In genomic region chr6:115886894-115887293, GRCm38 (mm10) we compare ENCODE assay signal across 14 mouse cellular contexts. TPM values are rescaled to one million over a fixed set of nuclear protein-coding genes. Genes with fewer than 3 reads are reported as not detected.
DNase-seq lines count a peak whose midpoint lies in the region; ATAC-seq lines count a peak whose summit lies in the region.
"Had no signal": no experiment of that assay in that cellular context is flagged by ENCODE, and none has a peak within 500 bp of the region (broad histone marks: within the 10 kb centered on the region; RNA-seq: fewer than 3 reads in every experiment).

No protein-coding gene starts in this region.

- H3K4me3 ChIP-seq in liver, embryonic 15.5 days (replicated peaks) = no peak overlapping the region

- WGBS in liver, embryonic 15.5 days (ENCODE audit: insufficient replicate concordance) = 29% methylated on average over 4 of the region's 4 CpGs

- no peak overlapping the region for H3K9ac ChIP-seq in liver, embryonic 15.5 days

- H3K27me3 ChIP-seq in liver, embryonic 15.5 days = no peaks in the 10 kb centered on the region

- no peak overlapping the region for H3K4me2 ChIP-seq in liver, embryonic 15.5 days

- no peak overlapping the region for H3K27ac ChIP-seq in liver, embryonic 15.5 days (replicated peaks)

- DNase-seq in lung, postnatal 36 days = peak; percentile 31
- no peak for DNase-seq in lung, postnatal 10 days
- peak; percentile 47 for DNase-seq in NIH3T3 (ENCODE audit: low read depth)
- peak; percentile 18 to 44 for DNase-seq in thymus, postnatal 36 days
- DNase-seq in cerebellum, postnatal 10 days = no peak
- no peak for DNase-seq in gastrocnemius, postnatal 36 days
- DNase-seq: heart, postnatal 10 days; kidney, postnatal 4 days; right cerebral cortex, postnatal 14 days had no signal

- H3K4me1 ChIP-seq in liver, embryonic 15.5 days (replicated peaks) = peaks cover 7% of the 10 kb centered on the region

- ATAC-seq in liver, embryonic 15.5 days (ENCODE audit: insufficient read depth) = 0 out of 2 replicates have a peak, but pooled peaks have one; percentile 18
- no peak for ATAC-seq in inflammation-experienced regulatory T-cells, adult 6 months
- ATAC-seq: activated CD4-positive, CD25-positive, alpha-beta regulatory T cell, adult 4 months had no signal

- intact Hi-C loops in gastrocnemius, postnatal 36 days (cut with DNase I) = no loop called here

- 0 out of 2 replicates have a peak, but pooled peaks cover 3% of the 10 kb centered on the region for H3K36me3 ChIP-seq in liver, embryonic 15.5 days (replicated peaks)

- no peaks in the 10 kb centered on the region for H3K9me3 ChIP-seq in liver, embryonic 15.5 days (replicated peaks)

RNA-seq across cellular contexts. Expression of gene Ift122, which starts 33.6 kb away (rescaled TPM):
- polyA plus RNA-seq in liver, embryonic 15.5 days (2015; fragmentation: Nextera tagmentation; extraction: Ambion mirVana) = 2.2 and 2.6 TPM in 2 replicates
- 1 to 10 TPM; 1.3 to 2.0 (median 1.6) TPM for polyA plus RNA-seq in inflammation-experienced regulatory T-cells, adult 6 months (2017; shearing (Covaris generic))
- 1 to 10 TPM; 4.0 to 8.8 TPM for total RNA-seq in gastrocnemius, postnatal 36 days (2021)

RNA-seq across cellular contexts. Expression of gene Mbd4, which starts 33.7 kb away (rescaled TPM):
- 8.0 and 8.8 TPM in 2 replicates for polyA plus RNA-seq in liver, embryonic 15.5 days (2015; fragmentation: Nextera tagmentation; extraction: Ambion mirVana)
- polyA plus RNA-seq in inflammation-experienced regulatory T-cells, adult 6 months (2017; shearing (Covaris generic)) = 10 to 100 TPM in 1 of 3 experiments, 1 to 10 TPM in 2; 8.6 to 12.8 (median 8.9) TPM
- under 1 TPM; 0.89 to 0.91 TPM for total RNA-seq in gastrocnemius, postnatal 36 days (2021)

RNA-seq across cellular contexts. Expression of gene Rho, which starts 44.7 kb away (rescaled TPM):
- polyA plus RNA-seq in liver, embryonic 15.5 days (2015; fragmentation: Nextera tagmentation; extraction: Ambion mirVana) = not detected in 2 replicates
- under 1 TPM in 1 of 3 experiments, not detected in 2; 0.43 TPM for polyA plus RNA-seq in inflammation-experienced regulatory T-cells, adult 6 months (2017; shearing (Covaris generic))
- total RNA-seq in gastrocnemius, postnatal 36 days (2021) = not detected
- polyA plus RNA-seq: activated CD4-positive, CD25-positive, alpha-beta regulatory T cell, adult 4 months had no signal

RNA-seq across cellular contexts. Expression of gene Efcab12, which starts 48.7 kb away (rescaled TPM):
- 0.06 and 0.15 TPM in 2 replicates for polyA plus RNA-seq in liver, embryonic 15.5 days (2015; fragmentation: Nextera tagmentation; extraction: Ambion mirVana)
- polyA plus RNA-seq in inflammation-experienced regulatory T-cells, adult 6 months (2017; shearing (Covaris generic)) = under 1 TPM in 2 of 3 experiments, not detected in 1; 0.31 to 0.47 TPM
- total RNA-seq in gastrocnemius, postnatal 36 days (2021) = under 1 TPM; 0.10 to 0.25 TPM

RNA-seq across cellular contexts. Expression of gene H1foo, which starts 57.8 kb away (rescaled TPM):
- polyA plus RNA-seq in liver, embryonic 15.5 days (2015; fragmentation: Nextera tagmentation; extraction: Ambion mirVana) = not detected in 2 replicates
- polyA plus RNA-seq in inflammation-experienced regulatory T-cells, adult 6 months (2017; shearing (Covaris generic)) = not detected
- not detected for total RNA-seq in gastrocnemius, postnatal 36 days (2021)
- total RNA-seq: heart, postnatal 10 days had no signal
- polyA plus RNA-seq: embryonic facial prominence, embryonic 11.5 days; limb, embryonic 11.5 days had no signal

Comparison
In these comparisons a context has a peak if more than half of its experiments do, and no peak if none do; other contexts are left out.
1. DNase-seq: peak in lung, postnatal 36 days (single experiment), NIH3T3 (single experiment) and thymus, postnatal 36 days (2 of 2); none in lung, postnatal 10 days (single experiment), cerebellum, postnatal 10 days (0 of 2) and gastrocnemius, postnatal 36 days (0 of 2).